Mouse (Mus musculus) spleen, embryonic (tissue): ENCODE data around the gene Ptger1.

Source experiments
- CTCF ChIA-PET: fragments of 350-600 bp; sonication (Branson Sonifier 250); formaldehyde crosslinking; loops from one replicate; lab custom pipeline; 2022; lab: Charles Lee

Ptger1 gene

DNA sequence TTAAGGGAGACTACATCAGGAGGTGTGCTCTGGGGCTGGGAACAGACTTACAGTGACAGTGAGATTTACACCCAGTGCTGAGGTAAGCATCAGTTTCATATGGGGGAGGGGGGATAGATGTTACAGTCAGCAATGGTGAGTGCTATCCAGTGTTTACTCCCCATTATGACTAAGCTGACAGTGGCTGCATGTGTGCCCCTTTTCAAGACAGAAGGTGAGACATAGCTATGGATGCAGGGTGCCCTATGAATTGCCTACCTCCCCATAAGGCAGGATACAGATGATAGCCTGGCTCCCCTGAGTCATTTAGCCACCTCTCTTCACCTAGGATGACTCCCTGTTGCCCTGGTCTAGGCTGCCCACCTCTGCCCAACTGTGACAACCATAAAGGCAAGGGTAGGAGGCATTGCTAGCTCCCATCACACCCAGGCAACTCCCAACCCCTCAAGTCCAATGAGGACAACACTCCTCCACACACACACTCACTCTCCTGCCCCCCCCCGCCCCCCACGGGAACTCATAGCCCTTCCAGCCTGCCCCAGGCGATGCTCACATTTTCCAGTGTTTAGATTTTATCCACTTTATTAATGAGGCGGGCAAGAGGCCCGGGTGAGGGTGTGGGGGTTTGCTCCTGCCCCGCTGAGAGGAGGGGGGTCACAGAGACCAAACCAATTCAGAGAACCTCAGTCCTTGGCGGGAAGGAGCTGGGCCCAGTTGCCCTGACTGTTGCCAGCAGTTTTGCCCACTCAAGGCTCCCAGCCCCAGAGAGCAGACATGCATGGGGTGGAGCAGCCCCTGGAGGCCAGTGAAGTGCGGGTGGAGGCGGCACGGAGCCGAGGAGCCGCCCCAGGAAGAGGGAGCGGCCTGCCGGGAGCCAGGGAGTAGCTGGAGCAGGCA, at the start of gene Ptger1:
TSS of gene Ptger1 (plus strand) at position 710 of the 897 bp plus-strand sequence.
- CTCF ChIA-PET: no interaction called here

DNA sequence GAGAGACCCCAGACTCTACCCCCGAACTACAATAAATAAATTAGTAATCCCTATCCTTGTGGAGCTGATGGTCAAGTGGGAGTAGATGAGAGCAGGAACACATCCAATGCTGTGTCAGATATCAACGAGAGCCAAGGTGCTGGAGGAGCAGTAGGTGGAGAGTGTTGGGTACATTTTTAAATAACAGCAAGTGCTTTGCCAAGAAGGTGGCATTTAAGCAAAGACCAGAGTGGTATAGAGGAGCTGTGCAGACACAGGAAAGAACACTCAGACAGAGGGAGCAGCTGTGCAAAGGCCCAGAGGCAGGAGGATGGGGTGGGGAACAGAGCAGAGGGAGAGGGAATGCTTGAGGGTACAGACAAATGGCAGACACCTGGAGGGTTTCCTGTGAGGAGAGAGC, 49.4 kb upstream of the Ptger1 start:
- CTCF ChIA-PET: no interaction called here

DNA sequence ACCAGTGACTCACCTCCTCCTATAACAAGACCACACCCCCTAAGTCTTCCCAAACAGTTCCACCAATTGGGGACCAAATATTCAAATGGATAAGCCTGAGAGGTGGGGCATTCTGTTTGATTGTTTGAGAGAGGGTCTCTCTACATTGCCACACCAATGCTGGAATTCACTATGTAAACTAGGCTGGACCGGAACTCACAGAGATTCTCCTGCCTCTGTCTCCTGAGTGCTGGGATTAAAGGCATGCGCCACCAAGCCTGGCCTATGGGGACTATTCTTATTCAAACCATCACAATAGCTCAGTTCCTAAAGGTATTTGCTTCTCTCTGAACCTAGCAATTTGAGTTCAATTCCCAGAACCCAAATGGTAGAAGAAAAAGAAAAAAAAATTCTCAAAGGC, 47.9 kb upstream of the Ptger1 start:
- CTCF ChIA-PET: no interaction called here

DNA sequence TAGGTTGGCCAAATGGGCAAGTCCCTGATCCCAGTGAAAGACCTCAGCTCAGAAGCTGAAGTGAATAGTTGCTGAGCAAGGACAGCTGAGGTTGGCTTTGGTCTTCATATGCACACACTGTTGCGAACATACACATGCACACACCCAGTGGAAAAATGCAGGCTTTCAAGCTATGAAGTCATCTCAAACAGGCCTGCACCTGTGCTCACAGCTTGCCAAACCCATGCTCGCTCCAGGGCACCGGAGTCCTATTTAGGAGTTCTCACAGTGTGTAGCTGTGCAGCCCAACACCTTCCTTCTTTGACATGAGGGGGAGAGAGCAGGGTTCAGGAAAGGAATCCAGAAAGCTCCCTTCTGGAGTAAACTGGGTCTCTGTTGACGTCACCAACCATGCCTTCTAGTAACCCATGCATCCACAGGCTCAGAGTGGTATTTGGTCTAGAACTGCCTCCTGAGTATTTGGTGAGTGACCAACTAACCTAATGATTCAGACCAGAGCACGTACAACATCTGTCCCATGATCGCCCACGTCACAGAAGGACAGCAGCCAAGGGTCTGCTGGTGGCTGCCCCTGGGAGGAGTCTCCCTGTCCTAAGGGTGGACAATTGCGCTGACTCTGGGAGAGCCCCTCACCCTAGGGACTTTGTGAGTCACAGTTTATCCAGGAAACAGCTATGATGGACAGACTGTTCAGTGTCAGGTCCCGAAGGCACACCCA, 46.8 kb upstream of the Ptger1 start:
- CTCF ChIA-PET: no interaction called here

DNA sequence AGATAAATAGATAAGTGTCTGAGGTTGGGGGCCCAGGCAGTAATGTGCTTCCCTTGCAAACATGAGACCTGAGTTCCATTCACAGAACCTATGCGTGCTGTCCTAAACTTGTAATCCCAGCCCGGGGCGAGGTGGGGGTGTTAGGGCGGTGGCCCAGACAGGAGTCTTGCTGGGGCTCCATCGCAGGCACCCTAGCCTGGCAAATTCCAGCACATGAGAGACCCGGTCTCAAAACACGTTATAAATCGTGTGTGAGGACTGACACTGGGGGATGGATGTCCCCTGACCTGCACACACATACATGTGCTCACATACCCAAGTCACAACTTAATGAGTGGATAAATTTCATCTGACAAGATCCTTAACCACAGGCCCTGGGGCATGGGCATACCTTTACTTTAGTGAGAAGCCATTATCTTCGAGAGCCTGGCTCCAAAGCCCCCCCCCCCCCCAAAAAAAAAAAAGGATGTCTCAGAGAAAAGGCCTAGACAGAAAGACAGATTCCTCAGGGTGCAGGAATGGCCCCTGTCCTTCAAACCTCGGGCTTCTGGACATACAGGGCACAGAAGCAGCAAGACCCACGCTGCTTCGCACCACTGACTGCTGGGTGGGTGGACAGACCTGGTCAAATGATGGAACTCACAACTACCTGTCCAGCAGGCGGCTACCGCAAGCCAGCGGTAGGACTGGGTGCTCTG, 44.6 kb upstream of the Ptger1 start:
- CTCF ChIA-PET: no interaction called here

DNA sequence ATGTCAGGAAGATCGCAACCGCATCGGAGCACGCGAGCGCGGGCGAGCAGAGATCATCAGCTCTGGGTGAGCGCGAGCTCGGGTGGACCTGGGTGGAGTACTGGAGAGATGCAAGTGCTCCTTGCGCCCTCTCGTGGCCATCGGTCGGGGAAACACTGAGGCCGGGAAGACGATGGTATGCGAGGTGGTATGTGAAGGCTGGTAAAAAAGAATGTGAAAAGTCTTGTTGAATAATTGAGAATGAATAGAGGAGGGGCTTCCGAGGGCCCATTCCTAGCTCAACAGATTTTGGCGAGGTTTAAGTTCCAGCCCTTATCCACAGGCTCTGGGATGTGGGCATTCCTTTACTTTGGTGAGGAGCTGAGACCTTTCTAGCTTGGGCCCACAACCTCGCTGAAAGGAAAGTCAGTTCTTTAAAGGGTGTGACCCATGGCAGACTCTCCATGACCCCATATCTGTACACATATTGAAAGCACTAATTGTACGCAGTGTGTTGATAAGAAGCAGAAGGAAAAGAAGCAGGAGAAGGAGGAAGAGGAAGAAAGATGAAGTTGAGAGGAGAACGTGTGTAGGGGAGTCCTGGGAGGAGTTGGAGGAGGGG, 44.0 kb upstream of the Ptger1 start:
- CTCF ChIA-PET: interaction anchor here (0.8 kb wide), 1 partner anchor 92 kb away, joined by 6 read pairs; the partner anchor contains the start of gene Ddx39

DNA sequence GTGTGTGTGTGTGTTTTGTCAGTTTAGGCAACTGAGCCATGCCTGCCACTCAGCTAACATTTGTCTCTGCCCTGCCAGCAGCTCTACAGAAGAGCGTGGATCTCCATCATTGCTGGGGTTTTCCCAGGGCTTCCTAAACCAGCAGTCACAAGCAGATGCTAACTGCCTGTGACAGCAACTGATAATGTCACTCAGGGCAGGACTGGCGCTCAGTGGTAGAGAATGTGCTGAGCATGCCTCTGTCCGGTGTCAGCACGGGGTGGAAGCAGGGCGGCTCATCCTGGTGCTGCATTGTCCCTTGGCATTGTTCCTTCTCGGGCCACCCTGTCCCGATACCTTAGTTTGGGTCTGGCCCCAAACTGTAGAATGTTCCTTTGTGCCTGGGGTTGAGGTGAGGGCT, 42.9 kb upstream of the Ptger1 start:
- CTCF ChIA-PET: interaction anchor here (0.6 kb wide), 1 partner anchor 22 kb away, joined by 6 read pairs; no protein-coding TSS in a partner anchor

DNA sequence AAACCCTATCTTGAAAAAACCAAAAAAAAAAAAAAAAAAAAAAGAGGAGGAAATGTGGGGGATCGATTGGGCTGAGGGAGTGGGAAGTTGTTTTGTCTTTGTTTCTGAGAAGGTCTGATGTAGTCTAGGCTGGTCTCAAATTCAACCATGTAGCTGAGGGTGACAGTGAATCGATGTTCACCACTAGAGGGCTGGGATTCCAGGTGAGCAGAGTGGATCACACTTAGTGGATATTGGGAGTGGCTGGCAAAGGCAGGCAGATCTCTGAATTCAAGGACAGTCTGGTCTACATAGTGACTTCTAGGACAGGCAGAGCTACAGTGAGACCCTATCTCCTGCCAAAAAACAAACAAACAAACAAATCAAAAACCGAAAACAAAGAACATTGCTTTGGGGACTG, 41.7 kb upstream of the Ptger1 start:
- CTCF ChIA-PET: no interaction called here

DNA sequence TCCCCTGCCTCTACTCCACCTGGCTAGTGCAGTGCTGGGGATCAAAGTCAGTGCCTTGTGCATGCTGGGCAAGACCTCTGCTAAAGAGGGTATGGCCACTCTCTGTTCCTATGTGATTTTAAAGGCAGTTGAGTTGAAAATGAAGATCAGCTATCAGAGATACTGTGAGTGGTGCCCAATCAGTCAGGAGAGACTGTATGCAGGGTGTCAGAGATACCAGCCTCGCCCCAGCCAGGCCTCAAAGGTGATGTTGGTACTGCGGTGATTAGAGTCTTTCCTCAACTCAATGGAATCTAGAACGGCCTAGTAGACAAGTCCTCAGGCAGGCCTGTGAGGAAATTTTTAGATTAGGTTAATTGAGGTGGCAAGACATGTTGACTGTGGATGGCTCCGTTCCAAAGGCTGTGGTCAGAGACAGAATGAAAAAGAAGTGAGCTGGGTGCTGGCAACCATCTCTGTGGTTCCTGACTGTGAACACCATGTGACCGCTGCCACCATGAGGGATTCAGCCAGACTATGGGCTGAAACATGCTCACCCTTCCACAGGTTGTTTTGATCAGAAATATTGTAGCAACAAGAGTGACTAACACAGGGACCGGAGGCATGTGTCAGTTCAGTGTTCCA, 40.7 kb upstream of the Ptger1 start:
- CTCF ChIA-PET: no interaction called here

DNA sequence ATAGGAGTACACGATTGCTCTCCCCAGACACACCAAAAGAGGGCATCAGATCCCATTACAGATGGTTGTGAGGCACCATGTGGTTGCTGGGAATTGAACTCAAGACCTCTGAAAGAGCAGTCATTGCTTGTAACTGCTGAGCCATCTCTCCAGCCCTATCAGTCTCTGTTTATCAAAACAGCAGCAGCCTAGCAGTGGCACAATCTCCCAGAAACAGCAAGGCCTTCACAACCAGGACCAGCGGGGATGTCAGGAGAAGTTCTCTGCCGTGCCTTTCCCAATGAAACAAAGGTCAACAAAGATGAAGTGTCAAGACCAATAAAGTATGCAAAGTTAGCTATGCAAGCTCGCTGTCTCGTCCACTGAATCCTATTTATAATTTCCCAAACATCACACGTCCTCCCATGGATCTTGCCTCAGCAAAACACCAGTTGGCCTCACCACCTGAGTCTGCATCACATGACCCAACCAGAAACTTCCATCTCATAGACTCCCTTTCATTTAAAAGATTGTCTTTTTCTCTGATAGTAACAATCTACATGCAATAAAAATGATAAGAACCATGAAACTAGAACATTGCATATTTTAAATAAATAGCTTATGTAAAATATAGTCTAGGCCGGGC, 34.3 kb upstream of the Ptger1 start:
- CTCF ChIA-PET: no interaction called here

DNA sequence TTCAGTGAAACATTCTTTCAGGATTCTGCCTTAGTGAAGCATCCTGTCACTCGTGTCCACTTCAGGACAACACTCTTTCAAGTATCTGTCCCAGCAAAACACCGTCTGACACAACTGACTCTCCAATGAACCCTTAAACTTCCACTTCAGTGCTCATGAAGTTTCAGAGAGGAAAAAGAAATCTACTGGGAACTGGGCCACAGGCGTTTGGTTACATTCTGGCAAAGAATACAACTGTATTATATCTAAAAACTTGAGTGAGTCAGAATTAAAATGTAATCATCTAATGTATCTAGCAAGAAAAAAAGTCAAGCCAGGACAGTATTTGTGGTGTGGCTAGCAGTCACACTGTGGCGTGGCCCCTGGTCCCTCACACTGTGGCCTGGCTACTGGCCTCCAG, 27.6 kb upstream of the Ptger1 start:
- CTCF ChIA-PET: no interaction called here

DNA sequence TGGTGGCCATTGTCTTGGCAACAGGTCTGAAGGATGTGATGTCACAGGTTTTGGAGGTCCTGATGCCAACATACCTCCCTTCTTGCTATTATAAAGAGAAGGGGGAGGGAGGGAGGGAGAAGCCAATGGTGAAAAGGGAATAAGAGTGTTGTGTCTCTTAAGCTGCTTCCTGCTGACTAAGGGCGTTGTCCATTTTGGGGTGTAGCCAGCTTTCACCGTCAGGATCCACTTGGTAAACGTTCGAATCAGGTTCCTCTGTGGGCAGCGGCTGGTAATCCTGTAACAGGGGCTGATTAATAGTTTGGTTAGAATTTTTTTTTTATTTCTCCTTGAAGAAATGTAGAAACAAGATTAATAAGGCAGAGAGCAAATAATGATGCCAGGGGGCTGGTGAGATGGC, 26.8 kb upstream of the Ptger1 start:
- CTCF ChIA-PET: no interaction called here

DNA sequence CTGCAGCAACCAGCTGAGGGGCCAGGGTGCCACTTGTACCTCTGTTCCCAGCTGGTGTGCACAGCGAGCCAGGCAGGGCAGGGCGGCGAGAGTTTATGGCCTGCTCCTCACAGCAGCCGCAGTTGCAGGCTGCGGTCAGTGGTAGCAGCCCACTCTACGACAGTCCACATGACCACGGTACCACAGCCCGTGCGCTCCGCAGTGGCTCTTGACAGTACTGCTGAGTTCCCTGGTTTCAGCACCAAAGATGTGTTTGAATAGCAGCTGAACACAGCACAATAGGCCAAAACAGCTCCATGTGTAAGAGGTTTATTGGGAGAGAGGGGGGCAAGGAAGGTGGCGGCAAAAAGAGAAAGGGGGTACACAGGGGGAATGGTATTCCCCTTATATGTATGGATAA, 19.0 kb upstream of the Ptger1 start:
- CTCF ChIA-PET: no interaction called here

DNA sequence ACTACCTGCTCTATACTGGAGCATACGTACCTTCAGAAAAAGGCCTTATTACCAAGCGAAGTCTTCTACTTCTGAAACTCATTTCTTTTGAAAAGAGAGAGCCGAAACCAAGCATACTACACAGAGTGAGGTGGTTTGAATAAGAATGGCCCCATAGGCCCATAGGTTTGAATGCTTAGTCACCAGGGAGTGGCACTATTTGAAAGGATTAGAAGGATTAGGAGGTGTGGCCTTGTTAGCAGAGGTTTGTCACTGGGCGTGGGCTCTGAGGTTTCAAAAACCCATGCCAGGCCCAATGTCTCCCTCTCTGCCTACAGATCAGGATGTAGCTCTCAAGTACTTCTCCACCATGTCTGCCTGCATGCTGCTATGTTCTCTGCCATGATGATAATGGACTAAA, 18.4 kb upstream of the Ptger1 start:
- CTCF ChIA-PET: no interaction called here

DNA sequence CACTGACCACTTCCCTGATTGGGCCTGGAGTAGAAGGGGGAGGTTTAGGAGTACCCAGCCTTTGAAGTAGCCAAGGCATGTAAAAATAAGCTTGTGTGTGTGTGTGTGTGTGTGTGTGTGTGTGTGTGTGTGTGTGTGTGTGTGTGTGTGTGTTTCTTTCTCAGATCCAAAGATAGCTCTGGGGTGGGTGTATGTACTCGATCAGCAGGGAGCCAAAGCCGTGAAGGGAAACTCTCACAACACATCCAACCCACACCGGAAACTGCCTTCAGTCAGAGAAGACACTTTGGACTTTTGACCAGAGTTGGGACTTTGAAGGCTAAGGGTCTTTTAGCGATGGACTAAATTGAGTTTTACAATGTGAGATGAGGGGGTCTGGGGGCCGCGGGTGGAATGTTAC, 16.8 kb upstream of the Ptger1 start:
- CTCF ChIA-PET: no interaction called here

DNA sequence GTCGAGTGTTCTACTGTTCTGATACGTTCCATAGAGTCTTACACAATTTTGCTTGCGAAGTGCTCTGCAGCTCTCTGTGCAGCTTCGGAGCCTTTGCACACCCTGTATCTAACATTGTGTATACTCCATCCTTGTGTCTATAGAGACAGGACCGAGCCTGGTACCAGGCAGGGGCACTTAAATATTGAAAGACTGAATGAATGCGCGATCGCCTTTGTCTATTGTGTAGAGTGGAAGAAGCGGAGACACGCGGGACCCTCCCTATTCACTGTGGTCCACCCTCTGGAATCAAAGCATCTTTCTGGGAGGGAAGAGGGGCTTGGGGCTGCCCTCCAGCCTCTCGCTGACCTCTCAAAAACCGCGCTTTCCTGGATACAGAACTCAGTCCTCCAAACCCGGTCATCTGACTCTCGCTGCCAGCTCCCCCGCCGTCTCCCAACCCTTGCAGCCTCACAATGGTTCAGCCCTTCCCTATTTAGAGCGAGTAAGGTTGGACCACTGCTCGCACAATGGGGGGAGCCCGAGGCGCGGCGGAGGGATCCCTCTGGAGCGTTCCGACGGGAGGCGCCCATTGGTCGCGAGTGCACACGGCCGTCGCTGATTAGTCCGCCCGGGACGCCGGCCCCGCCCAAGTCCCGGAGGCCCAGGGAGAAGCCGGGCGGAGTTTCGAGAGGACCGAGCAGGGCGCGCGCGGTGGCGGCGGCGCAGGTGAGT, 14.3 kb upstream of the Ptger1 start, which contains the start of gene Gipc1:
TSS of gene Gipc1 (plus strand) at position 648 of the 714 bp plus-strand sequence.
- CTCF ChIA-PET: interaction anchor here (1.0 to 1.1 kb wide), 2 partner anchors 322 to 1434 kb away, joined by 3 read pairs; no protein-coding TSS in a partner anchor

DNA sequence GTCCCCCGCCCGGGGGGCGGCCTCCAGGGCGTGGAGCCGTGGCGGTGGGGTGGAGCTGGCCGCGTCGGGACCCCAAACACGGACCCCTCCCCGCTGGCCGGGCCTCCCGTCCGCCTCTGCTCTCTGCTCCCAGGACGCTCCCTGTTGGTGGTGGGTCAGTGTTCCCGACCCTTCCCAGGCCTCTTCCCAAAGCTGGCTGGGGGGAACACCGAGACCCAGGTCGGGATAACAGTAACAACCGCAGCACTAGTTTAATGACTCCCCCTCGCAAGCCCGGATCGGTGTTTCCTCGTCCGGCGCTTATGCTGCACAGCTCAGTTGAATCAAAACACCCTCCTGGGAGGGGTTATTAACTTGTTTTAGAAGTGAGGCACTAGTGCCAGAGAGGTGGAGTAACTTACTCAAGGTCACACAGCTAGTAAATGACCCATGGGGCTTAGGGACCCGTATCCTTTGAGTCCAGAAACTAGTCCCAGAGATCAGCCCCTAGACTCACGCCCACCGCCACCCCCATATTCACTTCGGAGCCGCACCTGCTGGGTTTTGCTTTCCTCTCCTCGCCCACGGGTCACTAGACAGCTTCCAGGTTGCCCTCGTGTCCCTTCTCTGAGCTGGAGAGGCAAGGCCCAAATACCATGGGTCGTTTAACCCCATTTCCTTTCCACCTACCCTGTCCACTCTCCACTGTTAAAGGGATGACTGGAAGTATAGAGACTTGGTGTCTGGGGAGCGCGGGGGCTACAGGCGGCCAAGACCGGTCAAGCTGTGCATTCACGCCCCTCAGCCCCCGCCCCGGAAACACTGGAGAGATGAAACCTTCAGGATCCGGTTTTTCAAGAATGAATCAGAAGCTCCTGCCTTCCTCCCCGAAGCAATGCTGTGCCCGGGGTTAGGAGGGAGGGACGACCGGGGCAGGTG, 13.5 kb upstream of the Ptger1 start:
- CTCF ChIA-PET: interaction anchor here (1.0 kb wide), 1 partner anchor 322 kb away, joined by 3 read pairs; no protein-coding TSS in a partner anchor

DNA sequence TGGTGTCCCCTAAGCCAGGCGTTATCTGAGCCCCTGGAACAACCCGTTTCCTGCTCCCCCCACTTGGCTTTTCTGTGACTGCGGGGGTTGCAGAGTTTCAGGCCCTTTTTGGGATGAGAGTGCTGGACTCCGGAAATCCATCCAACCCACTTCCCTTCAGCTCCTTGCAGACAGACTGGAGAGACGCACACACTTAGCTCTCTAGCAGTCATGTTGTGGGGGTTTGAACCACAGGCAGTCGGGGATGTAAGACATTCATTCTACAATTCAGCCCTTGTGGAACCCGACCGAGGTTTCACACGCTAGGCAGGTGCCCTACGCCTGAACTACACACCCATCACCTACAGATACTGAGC, 12.8 kb upstream of the Ptger1 start:
- CTCF ChIA-PET: no interaction called here

DNA sequence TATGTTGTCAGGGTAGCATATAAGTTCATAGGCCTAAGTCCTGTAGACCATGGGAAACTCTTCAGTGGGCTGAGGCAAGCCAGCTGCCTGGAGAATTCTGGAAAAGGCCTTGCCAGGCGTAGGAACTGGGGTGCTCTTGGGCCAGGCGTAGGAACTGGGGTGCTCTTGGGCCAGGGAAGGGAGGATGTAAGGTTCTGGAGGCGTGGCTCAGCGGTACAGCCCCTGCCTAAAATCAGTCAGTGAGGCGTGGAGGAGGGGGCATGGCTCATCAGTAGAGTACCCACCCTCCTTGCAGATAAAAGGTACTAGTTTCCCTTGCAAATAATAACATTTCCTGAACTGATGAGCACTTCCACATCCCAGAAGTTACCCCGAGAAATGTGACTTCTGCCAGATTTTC, 11.8 kb upstream of the Ptger1 start:
- CTCF ChIA-PET: no interaction called here
